Mouse (Mus musculus) mouse embryonic stem cell (cell line): ENCODE measurements around the gene Smyd3.

ENCODE experiments used
- in situ Hi-C, 2 experiments: fragments of 300-500 bp; cut with MboI; formaldehyde crosslinking; loops; 1 replicate in 1 of 2; 3 replicates in 1 of 2; pipeline ENCODE4 v1.14.3; 2019 to 2020; ENCODE audit warnings: low sequenced_read_pairs in 2 of 2, low pct_unique_long_range_greater_than_20kb in 1 of 2, mixed read lengths in 1 of 2; ENCODE audit not compliant: unreplicated experiment in 1 of 2

Smyd3 gene

GRCm38 (mm10) chr1:178992503-178992902, 525.3 kb downstream of the Smyd3 start:
- in situ Hi-C loops = no loop called here

- in situ Hi-C loops = no loop called here
Observed at GRCm38 (mm10) chr1:178991470-178991869, 526.4 kb downstream of the Smyd3 start.

- in situ Hi-C loops = no loop called here
Observed at GRCm38 (mm10) chr1:178991045-178991444, 526.8 kb downstream of the Smyd3 start.

- in situ Hi-C loops = no loop called here
Observed at GRCm38 (mm10) chr1:178989485-178989884, 528.4 kb downstream of the Smyd3 start.

GRCm38 (mm10) chr1:178988176-178988575, 529.7 kb downstream of the Smyd3 start:
- in situ Hi-C loops = no loop called here

GRCm38 (mm10) chr1:178981641-178982040, 536.2 kb downstream of the Smyd3 start:
- in situ Hi-C loops = no loop called here

- in situ Hi-C loops = no loop called here
Observed at GRCm38 (mm10) chr1:178980185-178980584, 537.7 kb downstream of the Smyd3 start.

GRCm38 (mm10) chr1:178978617-178979245, 539.1 kb downstream of the Smyd3 start:
- in situ Hi-C loops = no loop called here

- in situ Hi-C loops = no loop called here
Observed at GRCm38 (mm10) chr1:178972055-178972454, 545.8 kb downstream of the Smyd3 start.

GRCm38 (mm10) chr1:178961661-178962060, 556.2 kb downstream of the Smyd3 start:
- in situ Hi-C loops = no loop called here

GRCm38 (mm10) chr1:178960015-178960559, 557.8 kb downstream of the Smyd3 start:
- in situ Hi-C loops = no loop called here

- in situ Hi-C loops = no loop called here
Observed at GRCm38 (mm10) chr1:178958641-178959040, 559.2 kb downstream of the Smyd3 start.

GRCm38 (mm10) chr1:178952910-178953309, 564.9 kb downstream of the Smyd3 start:
- in situ Hi-C loops = no loop called here

- in situ Hi-C loops = no loop called here
Observed at GRCm38 (mm10) chr1:178942251-178942963, 575.4 kb downstream of the Smyd3 start.

- in situ Hi-C loops = no loop called here
Observed at GRCm38 (mm10) chr1:178940353-178940752, 577.5 kb downstream of the Smyd3 start.

- in situ Hi-C loops = no loop called here
Observed at GRCm38 (mm10) chr1:178936976-178937375, 580.9 kb downstream of the Smyd3 start.

- in situ Hi-C loops = no loop called here
Observed at GRCm38 (mm10) chr1:178936457-178936856, 581.4 kb downstream of the Smyd3 start.

GRCm38 (mm10) chr1:178933953-178934637, 583.7 kb downstream of the Smyd3 start:
- in situ Hi-C loops = no loop called here

- in situ Hi-C loops = no loop called here
Observed at GRCm38 (mm10) chr1:178929531-178929930, 588.3 kb downstream of the Smyd3 start.
